Mouse (Mus musculus) thymus, adult 2 months (tissue): ENCODE measurements around the gene Scamp3. TPM values are rescaled to one million over a fixed set of nuclear protein-coding genes. Genes with fewer than 3 reads are reported as not detected.

Experiments
- DNase-seq: peaks from one replicate; pipeline ENCODE4 v3.0.0; 2021
- H3K27ac ChIP-seq: fragments of 200-500 bp; 2 replicates; pipeline ENCODE4 v1.5.1; 2012; ENCODE audit warnings: low read length, control low read depth; ENCODE audit not compliant: control insufficient read depth, insufficient read depth
- H3K27me3 ChIP-seq: fragments of 200-500 bp; 2 replicates; pipeline ENCODE4 v1.6.1; 2012; ENCODE audit warnings: mild to moderate bottlenecking, low read length, moderate library complexity, mixed read lengths; ENCODE audit not compliant: control insufficient read depth, insufficient read depth
- H3K36me3 ChIP-seq: fragments of 200-500 bp; 2 replicates; pipeline ENCODE4 v1.6.1; 2012; ENCODE audit warnings: mild to moderate bottlenecking, low read length, moderate library complexity; ENCODE audit not compliant: control insufficient read depth, insufficient read depth
- H3K4me1 ChIP-seq: fragments of 200-500 bp; replicated peaks from 2 replicates; pipeline ENCODE4 v1.6.1; 2012; ENCODE audit warnings: low read length; ENCODE audit not compliant: control insufficient read depth, insufficient read depth
- H3K4me3 ChIP-seq: fragments of 200-500 bp; 2 replicates; pipeline ENCODE4 v1.5.1; 2012; ENCODE audit warnings: mild to moderate bottlenecking, low read length, control low read depth, moderate library complexity; ENCODE audit not compliant: control insufficient read depth, insufficient read depth
- CTCF ChIP-seq: fragments of 200-500 bp; IDR thresholded peaks from 2 replicates; pipeline ENCODE4 v1.5.1; 2012; ENCODE audit warnings: mild to moderate bottlenecking, control low read depth, low read length, moderate library complexity, borderline replicate concordance; ENCODE audit not compliant: control insufficient read depth, poor library complexity, insufficient read depth; ENCODE audit errors: extremely low read depth
- POLR2A ChIP-seq: fragments of 200-500 bp; IDR thresholded peaks from 2 replicates; pipeline ENCODE4 v1.6.1; 2012; ENCODE audit warnings: mild to moderate bottlenecking, low read length, control low read depth, moderate library complexity; ENCODE audit not compliant: control insufficient read depth, poor library complexity, insufficient read depth; ENCODE audit errors: extremely low read depth
- WGBS: fragments of 180-500 bp; shearing (Covaris S2); methylation state at CpG from one replicate; pipeline ENCODE4 v1.1.7; 2018; 5-methylcytosine and 5-hydroxymethylcytosine counted together
- polyA plus RNA-seq: library from polyadenylated mRNA; depleted of rRNA; stranded (reverse); fragments of >200 nt; gene quantifications from 2 replicates; pipeline ENCODE4 v1.2.3, GENCODE M21; 2012

Scamp3 gene
- polyA plus RNA-seq, 1 experiment = 240 TPM

DNA sequence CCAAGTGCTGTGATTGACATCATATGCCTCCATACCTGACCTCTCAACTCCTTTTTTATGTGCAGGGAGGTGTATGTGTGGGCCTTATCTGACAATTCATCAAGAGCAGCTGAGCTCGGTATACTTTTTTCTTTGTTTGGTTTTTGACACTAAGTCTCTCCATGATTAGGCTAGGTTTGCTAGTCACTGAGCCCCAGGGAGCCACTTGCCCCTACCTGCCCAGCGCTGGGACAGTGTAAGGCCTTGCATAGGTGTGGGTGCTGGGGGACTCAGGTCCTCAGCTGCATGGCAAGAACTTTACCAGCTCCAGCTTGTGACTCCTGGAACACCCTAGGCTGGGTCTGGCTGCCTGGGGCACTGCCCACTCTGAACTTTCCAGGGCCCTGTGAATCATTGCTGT is 29.4 kb downstream of the Scamp3 start:
- H3K27ac ChIP-seq = no peak overlapping the region
- WGBS = 83% methylated on average over 2 of the region's 2 CpGs
- H3K27me3 ChIP-seq = no peaks in the 10 kb centered on the region
- no peak overlapping the region for H3K4me3 ChIP-seq
- peaks cover 6% of the 10 kb centered on the region for H3K4me1 ChIP-seq
- peaks cover 47% of the 10 kb centered on the region for H3K36me3 ChIP-seq
- DNase-seq = no peak
- TF ChIP-seq CTCF = no peak
- no peak for TF ChIP-seq POLR2A

DNA sequence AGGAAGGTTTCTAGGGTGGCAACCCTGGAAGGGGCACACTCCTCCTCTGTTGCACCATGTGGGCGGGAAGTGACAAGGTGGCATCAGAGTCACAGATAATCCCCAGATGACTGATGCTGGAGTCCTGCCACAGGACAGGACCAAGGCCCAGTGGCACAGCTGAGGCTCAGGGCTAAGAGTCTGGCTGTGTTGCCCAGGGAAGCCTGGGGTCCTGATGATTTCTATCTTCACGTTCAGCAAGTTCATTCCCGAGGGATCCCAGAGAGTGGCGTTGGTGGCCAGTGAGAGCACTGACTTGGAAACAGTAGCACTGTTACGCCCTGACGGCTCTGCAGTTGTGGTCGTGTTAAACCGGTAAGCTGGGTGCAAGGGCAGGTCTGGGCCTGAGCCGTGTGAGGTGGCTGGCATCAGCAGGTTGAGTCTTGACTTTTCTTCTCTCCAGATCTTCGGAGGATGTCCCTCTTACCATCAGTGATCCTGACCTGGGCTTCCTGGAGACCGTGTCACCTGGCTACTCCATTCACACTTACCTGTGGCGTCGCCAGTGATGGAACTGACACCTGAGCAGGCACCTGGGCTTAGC is 30.9 kb downstream of the Scamp3 start:
- TF ChIP-seq POLR2A (no peak), CTCF (no peak)
- 95% methylated on average over 13 of the region's 13 CpGs for WGBS
- DNase-seq = no peak

DNA sequence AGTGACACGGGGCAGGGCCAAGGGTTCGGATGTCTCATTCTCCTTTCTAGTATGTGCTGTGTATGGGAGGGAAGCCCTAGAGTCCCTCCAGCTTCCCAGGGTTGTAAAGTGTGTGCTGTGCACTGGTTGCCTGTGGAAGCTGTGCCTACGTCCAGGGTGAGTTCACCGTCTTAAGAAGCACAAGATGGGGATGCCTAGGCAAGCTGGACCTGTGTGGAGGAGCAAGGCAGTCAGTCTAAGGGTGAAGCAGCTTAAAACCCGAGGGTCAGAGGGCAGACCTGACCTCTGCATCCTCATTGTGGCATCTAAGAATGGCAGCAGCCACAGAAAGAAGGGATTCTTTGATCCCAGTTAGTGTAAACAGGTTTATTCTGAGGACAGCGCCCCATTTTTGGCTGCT is 31.5 kb downstream of the Scamp3 start:
- 91% methylated on average over 6 of the region's 6 CpGs for WGBS
- Histone ChIP-seq H3K27ac (no peak overlapping the region), H3K4me3 (no peak overlapping the region), H3K36me3 (peaks cover 47% of the 10 kb centered on the region), H3K27me3 (no peaks in the 10 kb centered on the region), H3K4me1 (no peaks in the 10 kb centered on the region; the same call in 1 of the 2 replicates)
- no peak for DNase-seq
- no peak for TF ChIP-seq POLR2A
- no peak for TF ChIP-seq CTCF

More for the DNA sequence above, 30.9 kb downstream of the Scamp3 start:
- Histone ChIP-seq H3K27me3 (no peaks in the 10 kb centered on the region), H3K4me3 (no peak overlapping the region), H3K27ac (no peak overlapping the region), H3K36me3 (peaks cover 47% of the 10 kb centered on the region), H3K4me1 (peaks cover 3% of the 10 kb centered on the region)

DNA sequence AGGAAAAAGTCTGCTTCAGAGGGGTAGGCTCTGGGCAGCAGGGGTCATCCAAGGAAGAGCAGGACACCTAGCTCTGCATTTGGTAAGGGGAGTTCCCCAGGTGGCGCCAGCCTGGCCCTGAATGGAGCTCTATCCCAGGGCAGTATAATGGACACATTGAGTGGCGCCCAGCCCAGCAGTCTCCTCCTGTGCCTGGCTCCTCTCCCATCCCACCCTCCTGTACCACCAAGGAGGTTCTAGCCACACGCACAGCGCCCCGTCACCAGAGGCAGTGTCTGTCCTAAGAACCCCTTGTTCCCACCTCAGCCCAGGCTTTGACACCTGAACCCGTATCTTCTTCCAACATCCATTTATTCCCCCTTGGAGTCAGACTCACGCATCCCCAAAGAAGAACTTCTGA is 32.5 kb downstream of the Scamp3 start:
- Histone ChIP-seq H3K36me3 (peaks cover 46% of the 10 kb centered on the region), H3K4me1 (peaks cover 3% of the 10 kb centered on the region), H3K27ac (no peak overlapping the region), H3K27me3 (no peaks in the 10 kb centered on the region), H3K4me3 (no peak overlapping the region)
- DNase-seq = no peak
- 94% methylated on average over 7 of the region's 7 CpGs for WGBS
- TF ChIP-seq CTCF (no peak), POLR2A (no peak)

DNA sequence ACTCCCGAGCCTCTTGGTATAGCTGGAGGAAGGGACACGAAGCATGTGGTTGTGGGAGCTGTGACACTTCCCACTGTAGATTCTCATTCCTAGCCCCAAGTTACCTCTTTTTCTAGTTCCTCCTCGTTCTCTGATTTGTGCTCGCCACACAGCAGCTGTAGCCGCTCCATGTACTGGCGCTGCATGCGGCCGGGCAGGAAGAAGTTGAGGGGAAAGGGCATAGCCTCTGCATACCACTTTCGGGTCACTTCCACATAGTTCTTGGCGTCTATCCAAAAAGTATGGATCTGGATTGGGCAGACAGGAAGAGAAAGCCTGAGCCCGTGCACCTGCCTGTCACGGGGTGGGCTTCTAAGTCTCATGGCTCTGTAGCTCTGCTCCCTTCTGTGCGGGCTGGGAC is 32.9 kb downstream of the Scamp3 start:
- Histone ChIP-seq H3K27ac (no peak overlapping the region), H3K36me3 (peaks cover 42% of the 10 kb centered on the region), H3K4me3 (no peak overlapping the region), H3K4me1 (peaks cover 3% of the 10 kb centered on the region), H3K27me3 (no peaks in the 10 kb centered on the region; the same call in 1 of the 2 replicates)
- 87% methylated on average over 13 of the region's 13 CpGs for whole genome bisulfite sequencing
- no peak for DNase-seq
- TF ChIP-seq POLR2A (no peak), CTCF (no peak)

DNA sequence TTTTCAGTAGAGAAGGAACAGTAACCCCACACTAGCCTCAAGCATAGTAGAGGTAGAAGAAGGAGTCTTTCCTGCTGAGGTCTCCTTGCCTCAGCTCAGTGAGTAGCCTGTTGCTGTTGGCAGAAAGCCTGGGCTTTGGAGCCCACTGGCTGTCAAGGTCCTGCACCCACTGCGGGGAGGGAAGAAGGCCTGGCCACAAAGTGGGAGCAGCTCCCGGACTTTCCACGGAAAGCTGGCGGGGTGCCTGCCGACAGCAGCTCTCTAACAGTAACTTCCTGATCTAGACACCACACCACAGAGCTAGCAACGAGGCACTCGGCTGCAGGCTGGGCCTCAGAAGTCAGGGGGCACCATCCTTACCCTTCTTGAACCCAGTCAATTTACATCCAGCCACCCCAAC is 33.5 kb downstream of the Scamp3 start:
- H3K27me3 ChIP-seq = no peaks in the 10 kb centered on the region; the same call in 1 of the 2 replicates
- DNase-seq = no peak
- no peak overlapping the region for H3K27ac ChIP-seq
- 75% methylated on average over 7 of the region's 7 CpGs for WGBS
- no peak for TF ChIP-seq CTCF
- no peak for TF ChIP-seq POLR2A
- H3K4me3 ChIP-seq = no peak overlapping the region
- H3K36me3 ChIP-seq = peaks cover 36% of the 10 kb centered on the region
- peaks cover 3% of the 10 kb centered on the region for H3K4me1 ChIP-seq
